Mouse (Mus musculus) lung, embryonic 16.5 days (tissue): ENCODE data around the gene Vmn1r178. TPM values are rescaled to one million over a fixed set of nuclear protein-coding genes. Genes with fewer than 3 reads are reported as not detected.
"Not testable (repeated sequence)": the region's sequence is repeated elsewhere in the genome, so short reads cannot be mapped to it uniquely, and the experiment has no call there.

ENCODE experiments used
- ATAC-seq: fragments of 200-750 bp; cut with Nextera tagmentation; 2 replicates; pipeline ENCODE4 v1.8.0; 2017; ENCODE audit warnings: low read depth, mild to moderate bottlenecking, moderate library complexity
- H3K27ac ChIP-seq: fragments of 300-500 bp; sonication (generic); 2 replicates; pipeline ENCODE4 v1.5.1; 2014; ENCODE audit warnings: mild to moderate bottlenecking, control low read depth, low read length
- H3K27me3 ChIP-seq: fragments of 300-500 bp; sonication (generic); 2 replicates; pipeline ENCODE4 v1.6.1; 2014; ENCODE audit warnings: low read depth, low read length, mixed read lengths; ENCODE audit not compliant: control insufficient read depth, insufficient read depth
- H3K36me3 ChIP-seq: fragments of 300-500 bp; sonication (generic); 2 replicates; pipeline ENCODE4 v1.6.1; 2014; ENCODE audit warnings: low read length; ENCODE audit not compliant: control insufficient read depth, insufficient read depth
- H3K4me1 ChIP-seq: fragments of 300-500 bp; sonication (generic); replicated peaks from 2 replicates; pipeline ENCODE4 v1.6.1; 2014; ENCODE audit warnings: low read length, mixed read lengths; ENCODE audit not compliant: control insufficient read depth, insufficient read depth
- H3K4me2 ChIP-seq: fragments of 300-500 bp; sonication (generic); 2 replicates; pipeline ENCODE4 v1.6.1; 2014; ENCODE audit warnings: low read depth, low read length, control low read depth
- H3K4me3 ChIP-seq: fragments of 300-500 bp; sonication (generic); 2 replicates; pipeline ENCODE4 v1.5.1; 2014; ENCODE audit warnings: mild to moderate bottlenecking, low read length, control low read depth
- H3K9ac ChIP-seq: fragments of 300-500 bp; sonication (generic); 2 replicates; pipeline ENCODE4 v1.6.1; 2014; ENCODE audit warnings: low read length, control low read depth
- H3K9me3 ChIP-seq: fragments of 300-500 bp; sonication (generic); 2 replicates; pipeline ENCODE4 v1.6.1; 2016; ENCODE audit warnings: low read length; ENCODE audit not compliant: control insufficient read depth
- WGBS: fragments of 180-500 bp; shearing (Covaris S2); extraction: QIAGEN DNeasy Blood & Tissue Kit; methylation state at CpG from one replicate; pipeline ENCODE4 v1.1.7; 2014; 5-methylcytosine and 5-hydroxymethylcytosine counted together
- polyA plus RNA-seq: library from polyadenylated mRNA; unstranded; fragments of >200 nt; fragmentation: Nextera tagmentation; extraction: Ambion mirVana; gene quantifications from 2 replicates; pipeline ENCODE4 v1.2.1, GENCODE M21; 2015

The Vmn1r178 gene
- polyA plus RNA-seq, result not detected in 2 replicates

- no peak for ATAC-seq
- Histone ChIP-seq H3K9me3 (no peaks in the 10 kb centered on the region), H3K4me1 (no peaks in the 10 kb centered on the region), H3K9ac (no peak within 1 kb of the TSS), H3K27me3 (no peaks in the 10 kb centered on the region), H3K27ac (no peak within 1 kb of the TSS), H3K36me3 (no peaks in the 10 kb centered on the region), H3K4me3 (no peak within 1 kb of the TSS), H3K4me2 (no peak within 1 kb of the TSS)
- 83% methylated on average over 1 of the region's 1 CpGs for WGBS
Observed at GRCm38 (mm10) chr7:23891709-23892108, at the start of gene Vmn1r178. Vmn1r178 (plus strand) TSS chr7:23892009.

GRCm38 (mm10) chr7:23866349-23866748, 25.5 kb upstream of the Vmn1r178 start, which contains the start of gene Vmn1r177:
Vmn1r177 (minus strand) TSS chr7:23866449.
- not testable (repeated sequence) for H3K4me2 ChIP-seq, H3K27me3 ChIP-seq, H3K9me3 ChIP-seq, H3K4me1 ChIP-seq, H3K36me3 ChIP-seq, H3K27ac ChIP-seq, H3K9ac ChIP-seq, H3K4me3 ChIP-seq, ATAC-seq
- 0% methylated on average over 1 of the region's 1 CpGs for WGBS

DNA sequence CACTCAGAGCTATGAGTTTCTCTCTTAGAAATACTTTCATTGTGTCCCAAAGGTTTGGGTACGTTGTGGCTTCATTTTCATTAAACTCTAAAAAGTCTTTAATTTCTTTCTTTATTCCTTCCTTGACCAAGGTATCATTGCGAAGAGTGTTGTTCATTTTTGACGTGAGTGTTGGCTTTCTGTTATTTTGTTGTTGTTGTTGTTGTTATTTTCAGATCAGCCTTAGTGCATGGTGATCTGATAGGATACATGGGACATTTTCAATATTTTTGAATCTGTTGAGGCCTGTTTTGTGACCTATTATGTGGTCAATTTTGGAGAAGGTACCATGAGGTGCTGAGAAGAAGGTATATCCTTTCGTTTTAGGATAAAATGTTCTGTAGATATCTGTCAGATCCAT, 14.9 kb upstream of the Vmn1r178 start:
- ATAC-seq, H3K27me3 ChIP-seq, H3K4me1 ChIP-seq, H3K36me3 ChIP-seq, H3K4me3 ChIP-seq, H3K9ac ChIP-seq, H3K27ac ChIP-seq, H3K9me3 ChIP-seq, H3K4me2 ChIP-seq: not testable (repeated sequence)
- WGBS, result 54% methylated on average over 3 of the region's 4 CpGs

DNA sequence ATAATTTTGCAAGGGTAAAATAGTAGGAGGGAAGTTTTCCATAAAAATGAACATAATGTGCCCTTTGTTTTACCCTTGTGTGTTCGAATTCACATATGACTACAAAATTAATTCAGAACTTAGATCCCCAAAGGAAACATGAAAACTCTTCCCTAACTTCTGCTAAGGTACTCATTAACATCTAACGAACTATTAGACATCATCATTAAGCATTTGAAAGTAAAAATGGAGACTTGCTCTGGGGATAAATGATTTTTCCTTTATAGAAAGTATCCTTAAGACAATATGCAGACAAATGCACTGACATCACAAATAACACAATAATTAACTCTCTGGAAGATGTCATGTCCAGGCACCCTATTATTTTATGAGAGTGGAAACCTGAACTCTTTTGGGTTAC, 34.9 kb downstream of the Vmn1r178 start, which contains the start of gene Vmn1r179:
Gene Vmn1r179 (plus strand): TSS at position 301 of the 400 bp plus-strand sequence.
- ATAC-seq, result no peak
- no peak within 1 kb of the TSS for H3K4me3 ChIP-seq
- H3K9me3 ChIP-seq, result no peaks in the 10 kb centered on the region
- H3K27me3 ChIP-seq, result no peaks in the 10 kb centered on the region
- H3K4me1 ChIP-seq, result no peaks in the 10 kb centered on the region
- no peak within 1 kb of the TSS for H3K9ac ChIP-seq
- WGBS, result 37% methylated on average over 2 of the region's 2 CpGs
- no peak within 1 kb of the TSS for H3K4me2 ChIP-seq
- H3K27ac ChIP-seq, result no peak within 1 kb of the TSS
- no peaks in the 10 kb centered on the region for H3K36me3 ChIP-seq

Other genes with a start within 250 kb of the Vmn1r178 start
- not detected in 2 replicates for gene Vmn1r172, start 233.7 kb upstream of the Vmn1r178 start, polyA plus RNA-seq
- not detected in 2 replicates for gene Vmn1r173, start 191.3 kb upstream of the Vmn1r178 start, polyA plus RNA-seq
- not detected in 2 replicates for gene Vmn1r174, start 139.7 kb upstream of the Vmn1r178 start, polyA plus RNA-seq
- gene Vmn1r175, start 81.4 kb upstream of the Vmn1r178 start, polyA plus RNA-seq, result not detected in 2 replicates
- gene Vmn1r176, start 54.6 kb upstream of the Vmn1r178 start, polyA plus RNA-seq, result not detected in 2 replicates
- gene Vmn1r177, start 25.6 kb upstream of the Vmn1r178 start, polyA plus RNA-seq, result not detected in 2 replicates
- not detected in 2 replicates for gene Vmn1r179, start 35.0 kb downstream of the Vmn1r178 start, polyA plus RNA-seq
- gene Vmn1r180, start 58.6 kb downstream of the Vmn1r178 start, polyA plus RNA-seq, result not detected in 2 replicates
- gene Vmn1r181, start 82.6 kb downstream of the Vmn1r178 start, polyA plus RNA-seq, result not detected in 2 replicates
- gene V1rd19, start 109.7 kb downstream of the Vmn1r178 start, polyA plus RNA-seq, result not detected in 2 replicates
- not detected in 2 replicates for gene Vmn1r183, start 161.2 kb downstream of the Vmn1r178 start, polyA plus RNA-seq
- 18.9 and 21.0 TPM in 2 replicates for gene Zfp180, start 189.9 kb downstream of the Vmn1r178 start, polyA plus RNA-seq
- 5.3 and 6.0 TPM in 2 replicates for gene Zfp112, start 220.3 kb downstream of the Vmn1r178 start, polyA plus RNA-seq
- gene Zfp235, start 242.2 kb downstream of the Vmn1r178 start, polyA plus RNA-seq, result 18.4 and 18.5 TPM in 2 replicates